Mouse (Mus musculus) spleen, adult 18-20 months (tissue): ENCODE data around the gene Rxrb.

Experiments
- DNase-seq, 2 experiments: peaks; one replicate each; pipeline ENCODE4 v3.0.0; 2022; ENCODE audit warnings: mixed read lengths in 2 of 2

The Rxrb gene

DNA sequence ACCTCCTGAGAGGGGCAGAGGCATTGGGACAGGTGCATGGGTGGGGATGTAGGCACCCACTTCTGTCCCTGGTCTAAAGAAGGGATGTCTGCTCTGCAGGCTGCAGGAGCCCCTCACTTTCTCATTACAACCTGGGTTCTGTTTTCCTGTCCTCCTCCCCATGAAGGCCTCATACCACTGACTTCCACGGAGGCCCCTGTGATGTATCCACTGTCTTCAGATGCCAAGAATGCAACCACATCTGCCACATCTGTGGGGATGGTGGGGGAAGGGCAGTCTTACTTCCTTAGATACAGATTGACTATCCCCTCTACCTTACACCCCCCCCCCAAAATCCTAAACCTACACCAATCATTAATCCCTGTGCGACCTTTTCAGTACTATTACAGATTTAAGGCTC, 5.4 kb upstream of the Rxrb start:
- DNase-seq: no peak

- peak; percentile 56 to 71 for DNase-seq
These were observed 4.5 kb upstream of the Rxrb start for GRCm38 (mm10) chr17:34026917-34027655.

- DNase-seq: peak; percentile 88 to 93
These were observed 3.9 kb upstream of the Rxrb start, which contains the start of gene H2-Ke6 for GRCm38 (mm10) chr17:34027656-34028223. H2-Ke6 (minus strand) TSS chr17:34028060.

DNA sequence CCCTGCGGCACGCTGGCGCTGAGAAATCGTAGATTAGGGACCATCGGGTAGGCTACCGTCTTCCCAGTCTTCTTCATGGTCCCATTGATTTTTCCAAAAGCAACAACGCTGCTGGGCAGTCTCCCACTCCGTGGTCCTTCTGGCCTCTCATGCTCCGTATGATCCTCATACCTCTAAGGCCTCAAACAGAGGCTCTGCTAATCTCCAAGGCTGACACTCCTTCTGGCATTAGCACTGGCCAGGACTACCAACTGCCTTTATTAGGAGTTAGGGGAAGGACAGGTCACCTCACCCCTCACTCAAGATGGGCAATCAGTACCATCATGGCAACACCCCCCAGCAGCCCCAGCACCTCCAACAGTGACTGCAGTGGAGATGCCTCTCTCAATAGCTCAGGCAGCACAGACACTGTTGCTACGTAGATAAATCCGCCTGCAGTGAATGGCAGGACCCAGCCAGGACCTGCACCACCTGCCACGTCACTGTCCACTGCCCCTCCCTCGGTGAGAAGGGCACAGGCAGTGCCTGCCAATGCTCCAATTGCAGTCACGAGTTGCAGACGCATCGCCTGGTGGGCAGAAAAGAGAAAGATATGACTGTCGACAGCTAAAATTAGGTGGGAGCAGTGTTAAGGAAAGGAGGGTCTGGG, 3.0 kb upstream of the Rxrb start:
- DNase-seq: no peak

DNA sequence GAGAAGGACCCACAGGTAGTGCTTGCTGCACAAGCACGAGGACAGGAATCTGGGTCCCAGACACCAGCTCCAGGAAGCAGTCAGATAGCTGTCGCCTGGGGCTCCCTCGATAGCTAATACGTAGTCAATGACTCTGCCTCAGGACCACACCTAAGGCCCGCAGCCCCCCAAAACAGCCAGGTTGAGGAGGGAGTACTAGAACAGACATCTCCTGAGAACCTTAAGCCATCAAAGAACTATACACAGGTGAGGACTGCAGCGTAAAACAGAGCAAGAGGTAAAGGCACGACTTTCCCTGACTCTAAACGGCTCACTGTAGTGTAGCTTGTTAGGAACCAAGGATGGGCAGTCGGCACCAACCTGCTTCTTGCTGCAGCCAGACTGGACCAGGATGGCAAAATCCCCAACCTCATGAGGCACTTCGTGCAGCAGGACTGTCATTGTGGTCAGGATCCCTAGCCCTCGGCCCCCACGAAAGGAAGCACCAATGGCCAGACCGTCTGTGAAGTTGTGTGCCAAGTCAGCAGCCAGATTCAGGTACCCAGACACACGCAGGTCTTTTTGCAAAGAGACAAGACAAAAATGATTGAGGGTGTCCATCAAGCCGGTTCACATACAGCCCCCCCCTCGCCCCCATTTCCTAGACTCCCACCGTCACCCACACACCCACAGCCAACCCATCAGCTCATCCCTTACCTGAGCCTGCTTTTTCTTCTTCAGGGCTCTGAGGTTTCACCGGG, 2.3 kb upstream of the Rxrb start:
- no peak for DNase-seq

- no peak for DNase-seq
These were observed 1.6 kb upstream of the Rxrb start for GRCm38 (mm10) chr17:34029890-34030595.

GRCm38 (mm10) chr17:34030861-34031326, 718 bp upstream of the Rxrb start:
- no peak for DNase-seq

DNA sequence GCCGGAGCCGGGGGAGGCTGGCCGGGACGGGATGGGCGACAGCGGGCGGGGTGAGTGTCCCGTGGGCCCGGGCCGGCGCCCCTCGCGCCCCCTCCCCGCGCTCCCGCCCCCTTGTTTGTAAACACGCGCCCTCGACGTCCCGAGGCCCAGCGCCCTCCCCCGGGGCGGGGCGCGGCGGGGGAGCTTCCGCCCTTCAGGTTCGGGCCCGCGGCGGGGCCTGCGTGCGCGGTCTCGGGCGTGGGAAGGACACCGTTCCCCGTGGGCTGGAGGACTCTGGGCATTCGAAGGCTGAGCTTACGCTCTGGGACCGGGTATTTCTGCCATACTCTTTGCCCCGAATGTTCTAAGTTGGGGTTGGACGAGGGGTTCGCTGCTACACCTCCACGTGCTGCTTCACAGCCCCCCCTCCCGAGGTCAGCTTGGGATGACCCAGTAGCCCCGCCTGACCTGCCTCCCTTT, 591 bp downstream of the Rxrb start:
- peak; percentile 67 to 76 for DNase-seq

DNA sequence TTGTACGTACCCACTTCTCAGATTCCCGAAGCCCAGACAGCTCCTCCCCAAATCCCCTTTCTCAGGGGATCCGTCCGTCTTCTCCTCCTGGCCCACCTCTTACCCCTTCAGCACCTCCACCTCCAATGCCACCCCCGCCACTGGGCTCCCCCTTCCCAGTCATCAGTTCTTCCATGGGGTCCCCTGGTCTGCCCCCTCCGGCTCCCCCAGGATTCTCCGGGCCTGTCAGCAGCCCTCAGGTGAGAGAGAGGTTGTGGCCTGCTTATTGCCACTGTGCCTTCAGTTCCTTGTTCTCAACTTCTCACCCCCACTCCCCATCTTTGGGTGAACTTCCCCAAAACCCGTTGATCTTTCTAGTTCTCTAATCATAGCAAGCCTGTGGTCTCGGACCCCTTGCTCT, 1.2 kb downstream of the Rxrb start:
- peak in 1 of 2 experiments; percentile 40 for DNase-seq

- peak in 1 of 2 experiments; percentile 25 for DNase-seq
These were observed 1.8 kb downstream of the Rxrb start for GRCm38 (mm10) chr17:34033441-34033840.

DNA sequence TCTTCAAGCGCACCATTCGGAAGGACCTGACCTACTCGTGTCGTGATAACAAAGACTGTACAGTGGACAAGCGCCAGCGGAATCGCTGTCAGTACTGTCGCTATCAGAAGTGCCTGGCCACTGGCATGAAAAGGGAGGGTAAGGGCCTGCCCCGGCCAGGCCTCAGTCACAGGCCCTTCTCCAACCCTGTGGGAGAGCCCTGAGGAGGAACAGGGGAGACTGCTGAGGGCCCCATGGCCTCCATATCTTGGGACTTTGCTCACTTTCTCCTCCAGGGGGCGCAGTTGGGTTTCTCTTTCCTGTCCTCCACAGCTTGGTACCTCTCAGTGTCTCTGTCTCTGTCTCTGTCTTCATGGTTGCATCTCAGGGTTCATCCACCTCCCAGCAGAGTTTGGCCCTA, 2.5 kb downstream of the Rxrb start:
- peak; percentile 45 to 71 for DNase-seq

- peak in 1 of 2 experiments; percentile 5 for DNase-seq
These were observed 3.9 kb downstream of the Rxrb start for GRCm38 (mm10) chr17:34035517-34035916.

DNA sequence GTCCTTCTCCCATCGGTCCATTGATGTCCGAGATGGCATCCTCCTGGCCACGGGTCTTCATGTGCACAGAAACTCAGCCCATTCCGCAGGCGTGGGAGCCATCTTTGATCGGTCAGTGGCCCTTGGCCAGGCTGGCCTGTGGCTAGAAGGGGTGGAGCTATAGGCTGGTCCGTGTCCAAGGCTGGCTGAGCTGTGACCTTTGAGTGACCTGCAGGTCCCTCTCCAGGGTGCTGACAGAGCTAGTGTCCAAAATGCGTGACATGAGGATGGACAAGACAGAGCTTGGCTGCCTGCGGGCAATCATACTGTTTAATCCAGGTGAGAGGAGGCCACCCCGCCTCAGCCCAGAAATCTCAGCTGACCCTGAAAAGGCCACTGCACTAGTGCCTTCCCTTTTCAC, 5.0 kb downstream of the Rxrb start:
- no peak for DNase-seq

DNA sequence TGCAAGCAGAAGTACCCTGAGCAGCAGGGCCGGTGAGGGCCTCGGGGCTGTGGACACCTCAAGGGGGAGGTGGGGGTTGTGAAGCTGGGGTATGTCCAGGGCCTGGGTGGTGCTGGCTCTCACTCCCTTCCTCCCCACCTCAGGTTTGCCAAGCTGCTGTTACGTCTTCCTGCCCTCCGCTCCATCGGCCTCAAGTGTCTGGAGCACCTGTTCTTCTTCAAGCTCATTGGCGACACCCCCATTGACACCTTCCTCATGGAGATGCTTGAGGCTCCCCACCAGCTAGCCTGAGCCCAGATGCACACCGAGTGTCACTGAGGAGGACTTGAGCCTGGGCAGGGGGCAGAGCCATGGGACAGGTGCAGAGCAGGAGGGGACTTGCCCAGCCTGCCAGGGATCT, 5.6 kb downstream of the Rxrb start:
- DNase-seq: no peak

DNA sequence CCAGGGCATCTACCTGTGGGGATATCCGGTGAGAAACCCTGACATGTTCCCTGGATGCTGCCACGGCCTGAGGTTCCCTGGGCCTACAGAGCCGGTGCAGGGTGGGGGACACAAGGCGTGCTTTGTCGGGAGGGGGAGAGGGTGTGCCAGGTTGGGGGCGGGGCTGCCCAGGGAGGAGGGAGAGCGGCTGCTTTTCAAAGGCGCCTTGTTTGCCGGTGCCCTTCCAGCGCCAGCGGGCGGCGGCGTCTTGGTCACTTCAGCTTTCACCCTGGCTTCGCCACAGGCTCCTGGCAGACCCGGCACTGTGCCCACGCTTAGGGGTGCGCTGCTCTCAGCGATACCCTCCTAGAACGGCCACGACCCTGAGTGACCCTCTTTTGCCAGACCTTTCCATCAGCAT, 6.8 kb downstream of the Rxrb start:
- DNase-seq: no peak

GRCm38 (mm10) chr17:34038878-34039561, 7.4 kb downstream of the Rxrb start, which contains the start of gene Col11a2:
Col11a2 (plus strand) TSS chr17:34039437.
- DNase-seq: no peak

DNA sequence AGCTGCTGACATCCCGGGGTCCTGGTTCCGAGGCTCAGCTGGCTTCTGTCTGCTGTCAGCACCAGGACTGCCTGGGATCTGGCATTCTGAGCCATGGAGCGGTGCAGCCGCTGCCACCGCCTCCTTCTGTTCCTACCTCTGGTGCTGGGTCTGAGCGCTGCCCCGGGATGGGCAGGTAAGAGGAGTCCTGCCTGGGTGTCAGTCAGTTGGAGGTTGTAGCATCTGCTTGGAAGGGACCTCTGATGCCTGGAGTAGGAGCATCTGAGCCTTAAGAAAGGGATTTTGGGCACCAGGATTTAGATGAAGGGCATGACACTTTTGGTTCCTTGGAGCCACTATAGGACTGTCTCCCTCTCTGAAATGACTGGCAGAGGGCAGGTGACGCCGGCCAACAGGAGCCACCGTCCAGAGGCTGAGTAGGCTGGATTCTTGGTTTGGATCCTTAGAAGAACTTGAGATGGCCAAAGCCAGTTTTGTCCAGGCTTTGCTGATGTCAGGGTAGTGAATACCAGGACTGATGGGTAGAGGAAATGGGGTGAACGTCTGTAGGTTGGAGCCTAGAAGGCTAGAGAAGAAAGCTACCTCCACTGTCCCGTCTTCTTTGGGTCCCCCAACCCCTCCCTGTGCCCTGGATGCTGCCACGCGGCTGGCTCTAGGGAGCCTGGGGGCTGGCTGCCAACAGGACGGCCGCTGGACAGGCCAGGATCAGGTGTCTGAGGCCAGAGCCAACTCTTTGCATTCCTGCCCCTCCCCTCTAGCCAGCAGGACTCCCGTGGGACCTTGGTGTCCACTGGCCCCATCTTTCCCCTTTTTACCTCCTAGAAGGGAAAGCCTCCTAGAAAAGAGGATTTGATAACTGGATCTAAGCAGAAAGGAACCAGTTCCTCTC, 8.2 kb downstream of the Rxrb start:
- no peak for DNase-seq

DNA sequence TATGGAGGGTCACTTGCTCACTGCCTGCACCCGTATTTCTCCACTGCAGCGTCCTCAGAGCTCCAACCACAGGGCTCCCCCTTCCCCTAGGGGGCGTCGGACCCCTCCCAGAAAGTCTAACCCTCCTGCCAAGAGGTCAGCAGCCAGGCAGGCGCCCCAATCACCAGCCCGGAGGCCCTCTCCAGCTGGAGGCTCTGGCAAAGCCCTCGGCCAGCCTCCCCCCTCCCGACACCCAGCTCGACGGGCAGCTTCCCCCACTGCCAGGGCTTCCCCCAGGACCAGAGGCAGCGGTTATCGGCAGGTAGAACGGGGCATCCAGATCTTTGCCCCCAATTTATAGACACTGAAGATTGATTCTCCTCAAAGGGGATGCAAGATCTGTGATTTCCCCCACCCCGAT, 14.3 kb downstream of the Rxrb start:
- no peak for DNase-seq

DNA sequence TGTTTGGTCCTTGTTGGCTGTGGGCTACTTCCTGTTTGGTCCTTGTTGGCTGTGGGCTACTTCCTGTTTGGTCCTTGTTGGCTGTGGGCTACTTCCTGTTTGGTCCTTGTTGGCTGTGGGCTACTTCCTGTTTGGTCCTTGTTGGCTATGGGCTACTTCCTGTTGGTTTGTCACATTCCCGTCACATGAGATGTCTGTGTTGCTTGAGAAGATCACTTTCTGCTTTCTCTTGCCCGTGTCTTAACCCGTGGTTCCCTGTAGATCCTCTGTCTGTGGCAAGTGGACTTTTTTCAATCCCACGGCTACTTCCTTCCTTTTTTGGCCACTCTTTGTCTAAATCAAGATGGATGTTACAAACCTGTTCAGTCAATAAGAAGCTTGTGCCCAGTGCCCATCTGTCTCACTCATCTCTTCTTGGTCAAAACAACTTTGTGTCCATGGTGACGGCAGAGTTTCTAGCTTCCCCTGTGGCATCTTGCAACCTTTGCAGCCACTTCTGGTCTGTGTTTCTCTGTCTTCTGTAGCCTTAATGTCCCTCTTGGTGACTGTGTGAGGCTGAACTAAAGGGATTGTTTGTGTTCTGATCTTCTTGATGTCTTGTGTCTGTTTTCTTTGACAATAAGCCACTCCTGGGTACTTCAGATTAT, 15.9 kb downstream of the Rxrb start:
- no peak for DNase-seq

GRCm38 (mm10) chr17:34057224-34057623, 25.6 kb downstream of the Rxrb start:
- no peak for DNase-seq
